Mouse (Mus musculus): ENCODE data around the gene Olfr876.
"Not testable (repeated sequence)": the region's sequence is repeated elsewhere in the genome, so short reads cannot be mapped to it uniquely, and the experiment has no call there.

Olfr876 gene

DNA sequence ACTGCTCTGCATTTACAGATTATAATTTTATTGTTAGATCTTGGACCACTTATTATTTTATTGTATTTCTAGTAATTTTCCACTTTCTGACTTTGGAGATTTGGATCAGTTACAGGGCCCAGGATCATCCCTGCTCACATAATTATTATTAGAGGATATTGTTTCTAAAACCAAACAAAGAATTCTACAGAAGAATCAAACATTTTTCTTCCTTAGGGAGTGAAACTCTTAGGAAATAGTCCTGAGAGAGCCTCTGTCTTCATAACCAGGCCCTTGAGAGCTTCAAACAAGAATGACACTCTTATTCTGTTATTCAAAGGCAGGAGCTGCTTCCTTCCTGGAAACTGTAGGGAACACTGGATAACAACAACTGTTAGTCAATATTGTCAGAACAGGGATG is at the start of gene Olfr876:
Gene Olfr876, plus strand, starts transcription at position 301 of the 400 bp plus-strand sequence.
- no peak for DNase-seq (ENCODE audit: low read depth)

DNA sequence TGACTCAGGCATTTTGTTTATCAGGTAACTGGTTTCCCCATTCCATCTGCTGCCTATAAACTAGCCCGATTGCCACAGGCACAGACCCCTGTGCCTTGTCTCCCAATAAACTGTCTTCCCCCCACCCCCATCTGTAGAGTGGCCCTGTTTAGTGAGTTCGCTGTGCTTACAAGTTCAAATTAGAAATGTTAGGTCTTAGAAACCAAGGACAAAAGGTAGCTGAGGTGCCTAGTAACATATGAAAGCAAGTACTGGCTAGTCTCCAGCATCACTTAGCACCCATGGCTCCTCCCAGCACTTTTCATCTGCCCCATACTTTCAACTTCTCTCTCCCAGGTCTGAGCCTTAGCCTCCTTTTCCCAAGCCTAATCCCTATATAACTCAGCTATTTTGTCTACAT is 41.1 kb upstream of the Olfr876 start:
- DNase-seq (ENCODE audit: low read depth) = no peak

DNA sequence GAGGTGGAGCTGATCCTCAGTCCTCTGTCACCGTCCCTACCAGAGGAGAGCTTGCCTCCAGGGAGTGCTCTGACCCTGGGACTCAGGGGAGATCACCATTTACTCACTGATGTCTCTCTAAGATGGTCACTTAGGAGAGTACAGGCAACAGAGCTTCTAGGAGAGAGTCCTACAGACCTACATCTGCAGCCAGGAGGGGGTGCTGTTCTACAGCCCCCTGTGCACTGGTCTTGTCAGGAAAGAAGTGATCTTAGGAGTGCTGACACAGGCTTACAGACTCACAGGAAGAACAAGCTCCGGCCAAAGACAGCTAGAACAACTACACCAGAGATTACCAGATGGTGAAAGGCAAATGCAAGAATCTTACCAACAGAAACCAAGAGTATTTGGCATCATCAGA is 40.3 kb upstream of the Olfr876 start:
- DNase-seq (ENCODE audit: low read depth) = no peak

DNA sequence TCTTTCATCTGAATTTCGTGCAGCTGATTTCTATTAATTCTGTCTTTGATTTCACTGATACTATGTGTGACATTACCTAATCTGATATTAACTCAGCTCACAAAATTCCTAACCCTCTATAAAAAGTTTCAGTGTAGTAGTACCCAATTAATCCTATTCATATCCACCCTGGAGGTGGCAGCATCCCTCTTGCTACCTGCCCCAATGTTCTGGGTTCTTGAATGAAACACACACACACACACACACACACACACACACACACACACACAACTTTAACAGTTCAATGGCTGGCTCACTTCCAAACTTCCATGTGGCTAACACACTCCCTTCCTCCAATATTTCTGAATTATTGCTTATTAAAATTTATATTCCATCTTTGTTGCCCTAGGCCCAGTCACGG is 32.2 kb upstream of the Olfr876 start:
- DNase-seq (ENCODE audit: low read depth) = no peak

DNA sequence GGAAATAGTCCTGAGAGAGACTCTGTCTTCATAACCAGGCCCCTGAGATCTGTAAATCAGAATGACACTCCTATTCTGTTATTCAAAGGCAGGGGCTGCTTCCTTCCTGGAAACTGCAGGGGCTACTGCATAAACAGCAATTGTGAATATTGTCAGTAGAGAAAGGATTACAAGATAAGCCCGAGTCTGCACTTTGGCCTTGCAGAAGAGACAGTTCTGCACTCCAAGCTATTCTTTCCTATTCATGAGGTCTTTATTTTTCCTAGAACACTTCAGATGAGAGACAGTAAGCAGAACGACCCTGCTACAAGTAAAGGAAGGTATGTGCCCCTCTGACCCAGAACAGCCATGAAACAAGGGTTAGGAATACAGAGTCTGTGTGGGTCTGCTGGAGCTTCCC is 31.1 kb upstream of the Olfr876 start, which contains the start of gene Olfr875:
Gene Olfr875, plus strand, starts transcription at position 99 of the 400 bp plus-strand sequence.
- DNase-seq (ENCODE audit: low read depth) = no peak

DNA sequence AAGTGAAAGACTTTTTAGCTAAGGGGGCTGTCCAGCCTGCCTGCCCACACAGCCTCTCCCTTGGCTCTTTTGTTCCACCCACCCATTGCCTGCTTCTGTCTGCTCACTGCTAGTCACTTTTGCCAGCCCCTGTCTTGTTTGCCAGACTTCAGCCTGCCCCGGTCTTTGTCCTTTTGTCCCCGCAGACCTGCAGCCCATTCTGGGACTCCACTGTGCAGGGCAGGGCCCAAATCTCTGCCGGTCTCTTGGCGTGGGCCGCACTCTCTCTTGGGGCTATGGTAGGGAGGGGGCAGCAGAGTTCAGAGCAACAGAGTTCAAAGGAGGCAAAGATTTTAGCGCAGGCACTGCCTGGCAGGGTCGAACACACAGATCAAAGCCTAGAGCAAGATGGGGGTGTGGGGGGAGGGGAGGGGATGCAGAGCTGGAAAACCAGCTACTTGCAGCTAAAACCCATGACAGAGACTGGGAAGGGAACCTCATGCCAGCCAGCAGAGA is 20.0 kb upstream of the Olfr876 start:
- DNase-seq (ENCODE audit: low read depth) = no peak

DNA sequence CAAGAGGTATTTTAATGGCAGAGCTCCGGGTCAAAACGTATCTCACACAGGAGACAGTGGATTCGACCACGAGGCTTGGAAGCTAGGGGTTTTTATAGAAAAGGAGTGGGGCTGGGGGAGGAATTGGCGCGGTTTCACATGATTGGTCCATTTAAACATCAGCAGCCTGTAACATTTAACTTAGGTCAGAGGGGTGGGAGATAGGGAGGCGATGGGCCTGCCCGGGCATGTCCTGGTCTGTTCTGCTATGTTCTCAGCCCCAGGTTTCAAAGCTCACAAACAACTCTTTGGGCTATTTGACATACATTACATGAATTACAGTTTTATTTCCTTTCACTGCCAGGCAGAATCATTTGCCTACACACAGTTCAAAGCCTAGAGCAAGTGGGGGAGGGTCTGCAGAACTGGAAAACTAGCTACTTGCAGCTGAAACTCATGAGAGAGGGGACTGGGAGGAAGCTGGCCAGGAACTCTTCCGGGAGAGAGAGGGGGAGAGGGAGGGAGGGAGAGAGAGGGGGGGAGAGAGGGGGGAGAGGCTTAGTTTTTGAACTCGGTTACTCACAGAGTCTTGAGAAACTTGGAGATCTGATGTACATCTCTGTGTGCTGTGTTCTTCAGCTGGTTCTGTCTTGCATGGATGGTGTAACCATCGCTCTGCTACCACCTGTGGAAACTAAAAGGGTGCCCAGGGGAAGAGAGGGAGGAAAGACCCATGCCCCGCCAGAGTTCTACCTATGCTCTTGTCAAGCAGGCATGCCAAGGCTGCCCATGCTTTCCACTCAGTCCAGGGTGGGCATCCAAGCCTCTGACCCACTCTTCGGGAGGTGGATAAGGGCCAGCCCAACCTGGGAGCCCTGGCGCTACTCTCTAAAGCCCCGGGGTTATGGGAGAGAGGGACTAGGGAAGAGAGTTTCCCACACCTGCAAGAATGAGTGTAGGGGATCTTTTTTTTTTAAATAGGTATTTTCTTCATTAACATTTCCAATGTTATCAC is 19.1 kb upstream of the Olfr876 start:
- DNase-seq (ENCODE audit: low read depth) = not testable (repeated sequence)

DNA sequence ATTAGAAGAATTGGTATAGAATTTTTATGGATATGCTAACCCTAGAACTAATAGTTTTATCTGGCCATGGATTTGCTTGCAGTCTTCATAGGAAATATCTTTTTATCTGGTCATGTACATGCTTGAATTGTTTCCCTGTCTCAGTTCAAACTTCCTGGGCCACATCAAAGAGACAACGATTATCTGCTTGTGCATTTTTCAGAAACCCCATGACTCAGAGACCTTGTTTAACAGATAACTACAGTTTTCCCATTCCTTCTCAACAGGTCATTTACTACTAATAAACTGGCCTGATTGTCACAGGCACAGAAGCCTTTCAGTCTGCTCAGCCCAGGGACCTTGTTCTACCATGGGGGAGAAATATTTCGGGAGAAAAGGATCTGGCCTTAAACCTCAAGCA is 16.4 kb upstream of the Olfr876 start:
- no peak for DNase-seq (ENCODE audit: low read depth)

DNA sequence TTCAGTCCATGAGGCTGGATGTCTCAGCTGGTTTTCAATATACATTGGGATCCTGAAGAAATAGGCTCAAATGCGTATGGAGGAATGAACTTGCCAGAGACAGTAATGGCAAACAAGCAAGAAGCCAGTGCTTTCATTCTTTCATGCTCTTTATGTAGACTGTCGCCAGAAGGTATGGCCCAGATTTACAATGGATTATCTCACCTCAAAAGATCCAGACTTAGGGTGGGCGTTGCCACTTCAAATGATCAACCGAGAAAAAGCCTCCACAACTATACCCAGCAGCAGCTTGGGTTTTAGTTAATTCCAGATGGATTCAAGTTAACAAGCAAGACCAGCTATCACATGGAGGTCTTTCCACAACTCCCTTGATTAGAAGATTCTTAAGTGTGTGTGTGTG is 776 bp upstream of the Olfr876 start:
- DNase-seq (ENCODE audit: low read depth) = no peak

DNA sequence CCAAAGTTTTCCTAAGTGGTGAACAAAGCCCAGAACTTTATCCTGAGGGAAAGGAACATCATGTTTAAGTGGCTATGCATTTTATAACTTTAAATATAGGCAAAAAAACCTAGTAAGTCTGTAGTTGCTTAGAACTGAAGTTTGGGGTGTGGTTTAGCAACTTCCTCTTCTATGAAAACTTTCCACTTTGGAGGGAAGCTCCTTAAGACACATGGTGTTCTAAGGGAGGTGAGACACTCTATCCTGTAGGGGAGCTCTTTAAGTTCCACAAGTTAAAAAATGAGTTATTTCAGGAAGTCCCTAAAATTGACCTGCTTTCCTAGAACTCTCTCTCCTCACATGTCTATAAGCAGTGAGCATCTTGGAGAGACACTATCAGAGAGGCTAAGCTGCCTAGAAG is 4.4 kb downstream of the Olfr876 start:
- no peak for DNase-seq (ENCODE audit: low read depth)

DNA sequence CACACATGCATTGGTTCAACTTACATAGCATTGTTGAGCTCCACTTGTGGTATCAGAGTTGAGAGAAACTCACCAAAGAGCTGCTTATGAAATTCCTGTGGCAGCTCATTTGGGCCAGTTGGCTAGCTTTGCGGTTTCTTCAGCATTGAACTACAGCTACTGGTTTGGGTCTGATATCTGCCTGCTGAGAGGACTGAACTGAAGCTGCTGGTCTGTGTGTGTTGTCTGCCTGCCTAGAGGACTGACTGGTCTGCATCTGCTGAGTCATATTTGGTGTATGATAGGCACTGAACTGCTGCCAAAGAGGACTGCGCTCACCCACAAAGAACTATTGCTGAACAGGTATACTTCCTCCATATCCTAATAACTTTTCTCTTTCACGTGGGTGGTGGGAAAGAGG is 5.6 kb downstream of the Olfr876 start:
- no peak for DNase-seq (ENCODE audit: low read depth)

DNA sequence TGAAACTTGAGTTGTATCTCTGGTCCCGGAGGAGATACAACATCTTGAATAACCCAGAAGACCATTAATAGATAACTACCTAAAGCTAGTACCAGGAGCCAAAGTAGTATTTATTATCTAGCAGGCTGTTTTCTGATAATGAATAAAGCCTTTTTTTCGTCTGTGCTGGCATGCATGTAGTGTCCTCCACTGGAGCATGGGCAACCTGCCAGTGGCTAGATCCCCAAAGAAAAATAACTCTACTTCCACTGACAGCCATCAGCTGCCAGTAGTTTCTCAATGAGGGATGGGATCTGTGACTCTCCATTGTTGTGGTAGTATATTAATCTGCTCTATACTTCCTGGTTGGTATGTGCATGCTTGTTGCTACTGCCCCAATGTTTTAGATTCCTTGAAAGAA is 6.1 kb downstream of the Olfr876 start:
- DNase-seq (ENCODE audit: low read depth) = no peak

DNA sequence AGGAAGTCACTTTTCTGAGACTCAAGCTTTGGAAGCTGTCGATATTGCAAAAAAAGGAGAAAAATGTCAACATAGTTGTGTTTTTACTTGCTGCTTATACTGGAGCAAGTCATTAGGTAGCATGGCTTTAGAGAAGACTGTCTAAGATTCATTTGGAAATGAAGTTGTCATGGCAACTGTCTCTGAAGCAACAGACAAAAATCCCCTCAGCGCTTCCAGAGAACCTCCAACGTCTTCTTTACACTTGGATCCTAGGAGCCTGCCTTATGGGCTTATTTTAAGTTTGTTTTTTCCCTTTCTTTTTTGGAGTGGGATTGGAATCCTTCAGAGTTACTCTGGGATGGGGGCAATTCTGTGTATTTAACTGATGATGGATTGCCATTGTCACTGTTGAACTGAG is 11.9 kb downstream of the Olfr876 start:
- no peak for DNase-seq (ENCODE audit: low read depth)

DNA sequence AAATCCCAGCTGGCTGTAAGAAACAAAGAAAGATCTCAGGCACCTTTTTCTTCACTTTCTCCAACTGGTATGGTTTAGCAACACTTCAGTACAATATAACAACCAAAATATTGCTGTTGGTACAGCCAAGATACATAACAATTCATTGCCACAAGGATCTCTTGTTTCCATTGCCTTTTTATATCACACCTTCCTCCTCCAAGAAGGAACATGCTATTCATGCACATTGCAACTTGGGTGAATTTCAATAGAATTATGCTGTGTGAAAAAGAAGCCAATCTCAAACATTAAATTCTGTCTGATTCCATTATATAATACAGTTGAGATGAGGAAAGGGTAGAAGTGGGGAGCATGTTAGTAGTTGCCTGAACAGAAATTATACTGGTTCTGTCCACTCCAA is 27.1 kb downstream of the Olfr876 start:
- no peak for DNase-seq (ENCODE audit: low read depth)

DNA sequence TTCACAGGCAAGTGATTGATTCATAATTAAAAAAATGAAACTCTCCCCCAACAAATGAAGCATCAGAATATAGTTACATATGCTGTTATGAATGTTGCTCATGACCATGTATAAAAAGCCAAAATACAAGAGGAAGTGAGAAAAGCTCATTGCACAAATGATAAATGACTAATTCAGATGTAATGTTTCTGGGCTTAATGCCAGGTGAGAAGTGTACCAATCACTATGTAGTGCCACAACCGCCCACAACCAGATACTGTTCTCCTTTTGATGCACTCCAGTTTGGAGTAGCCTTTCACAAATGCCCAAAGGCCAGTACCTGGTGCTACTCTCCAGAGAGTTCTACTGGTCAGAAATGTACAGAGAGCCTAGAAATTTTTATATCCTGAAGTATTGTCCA is 30.5 kb downstream of the Olfr876 start:
- DNase-seq (ENCODE audit: low read depth) = no peak

DNA sequence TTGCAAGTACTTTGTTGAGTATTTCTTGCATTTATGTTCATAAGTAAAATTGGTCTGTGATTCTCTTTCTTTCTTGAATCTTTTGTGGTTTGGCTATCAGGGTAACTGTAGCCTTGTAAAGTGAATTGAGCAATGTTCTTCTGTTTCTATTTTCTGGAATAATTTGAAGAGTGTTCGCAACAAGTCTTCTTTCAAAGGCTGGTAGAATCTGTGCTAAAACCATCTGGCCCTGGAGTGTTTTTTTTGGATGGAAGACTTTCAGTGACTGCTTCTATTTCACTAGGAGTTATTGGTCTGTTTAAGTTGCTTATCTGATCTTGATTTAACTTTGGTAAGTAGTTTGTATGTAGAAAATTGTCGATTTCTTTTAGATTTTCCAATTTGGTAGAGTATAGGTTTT is 46.4 kb downstream of the Olfr876 start:
- no peak for DNase-seq (ENCODE audit: low read depth)

DNA sequence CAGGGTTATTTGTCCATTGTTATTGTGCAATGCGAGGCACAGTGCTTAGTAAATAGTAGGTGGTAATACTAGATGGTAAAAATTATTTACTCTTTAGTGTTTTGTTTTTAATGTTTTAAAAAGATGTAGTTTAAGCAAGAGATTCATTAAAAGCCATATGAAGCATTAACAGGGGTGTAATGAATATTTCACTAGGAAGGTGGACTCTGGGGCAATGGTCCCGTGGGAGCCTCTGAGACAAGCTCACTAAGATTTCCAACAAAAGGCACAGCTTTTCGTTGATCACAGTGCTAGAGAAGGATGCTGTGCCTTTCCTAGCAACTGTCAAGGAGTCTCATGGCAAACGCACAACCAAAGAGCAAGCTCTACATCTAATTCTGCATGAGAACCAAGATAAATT is 51.1 kb downstream of the Olfr876 start, which contains the start of gene Olfr877:
Gene Olfr877, plus strand, starts transcription at position 301 of the 400 bp plus-strand sequence.
- no peak for DNase-seq (ENCODE audit: low read depth)
